18 mouse cellular contexts compared by ENCODE assay signal in genomic region chr10:117474351-117475085, GRCm38 (mm10).
DNase-seq lines count a peak whose midpoint lies in the region.
"Had no signal": no experiment of that assay in that cellular context is flagged by ENCODE, and none has a peak within 500 bp of the region (broad histone marks: within the 10 kb centered on the region; RNA-seq: fewer than 3 reads in every experiment).

No protein-coding gene starts in this region.

- DNase-seq in heart, adult 11 months: peak; percentile 61
- DNase-seq in heart, postnatal 25 days (ENCODE audit: low spot score): no peak
- DNase-seq in 3T3-L1 (ENCODE audit: low read depth, low spot score) (peak; percentile 95), adipocyte (ENCODE audit: low spot score) (peak; percentile 98)
- DNase-seq in neural tube, embryonic 10.5 days (ENCODE audit: extremely low spot score, low spot score): no peak
- DNase-seq in cerebellum, postnatal 25 days: no peak
- DNase-seq: adrenal gland, adult 2 months; adrenal gland, adult 8-10 months; adrenal gland, postnatal 10 days; adrenal gland, postnatal 14 days; adrenal gland, postnatal 25 days; adrenal gland, postnatal 36 days; B cell, adult 2 months; cerebellum, adult 11 months; cerebellum, adult 11-12 months; cerebellum, adult 18-20 months; cerebellum, adult 2 months; cerebellum, adult 8-10 months had no signal

- intact Hi-C loops in heart, postnatal 25 days (cut with DNase I): no loop called here

Comparison
In these comparisons a context has a peak if more than half of its experiments do, and no peak if none do; other contexts are left out.
1. DNase-seq: peak in heart, adult 11 months (single experiment), 3T3-L1 (single experiment) and adipocyte (single experiment); none in heart, postnatal 25 days (single experiment), neural tube, embryonic 10.5 days (single experiment) and cerebellum, postnatal 25 days (0 of 2).